Mouse (Mus musculus) left cerebral cortex, adult 9 months (tissue): Measurements from ENCODE around the gene Nat8l.

Source experiments
- DNase-seq, 2 experiments: peaks; one replicate each; pipeline ENCODE4 v3.0.0; 2022; ENCODE audit warnings: low spot score in 2 of 2

Gene Nat8l

DNA sequence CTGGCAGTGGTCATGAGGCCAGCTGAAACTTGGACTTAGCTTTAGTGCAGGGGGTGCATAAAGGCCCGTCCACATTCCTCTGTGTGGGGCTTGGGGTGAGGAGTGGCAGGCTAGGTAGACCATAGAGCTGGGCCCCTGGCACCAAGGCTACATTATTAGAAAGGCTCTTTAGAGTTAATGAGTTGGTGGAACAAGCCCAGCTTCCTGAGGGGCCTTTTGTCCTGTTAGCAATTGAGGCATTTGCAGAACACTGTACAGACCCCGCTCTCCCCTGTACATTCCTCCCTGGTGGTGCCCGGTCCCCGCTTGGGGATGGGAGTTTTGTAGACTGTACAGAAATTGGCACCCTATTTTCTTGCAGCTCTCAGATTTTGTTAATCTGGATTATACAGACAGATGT is 6.9 kb downstream of the Nat8l start:
- no peak for DNase-seq

DNA sequence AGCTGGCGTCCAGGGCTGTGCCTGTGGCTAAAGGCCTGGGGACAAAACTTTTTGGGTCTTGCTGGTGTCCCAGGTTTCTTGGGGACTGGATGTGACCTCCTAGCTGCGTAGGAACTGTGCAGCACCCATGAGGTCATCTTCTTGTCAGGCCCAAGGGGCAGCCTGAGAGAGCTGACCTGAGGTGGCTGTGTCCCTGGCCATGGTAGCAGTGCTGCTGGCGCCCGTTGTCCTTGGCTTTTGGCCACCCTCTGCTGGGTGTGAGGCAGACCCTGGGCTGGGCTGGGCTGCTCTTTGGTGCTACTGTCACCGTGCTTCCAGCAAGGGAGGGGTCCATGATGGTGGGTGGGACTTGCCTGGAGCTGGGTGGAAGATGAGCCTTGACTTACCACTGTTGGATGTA is 8.8 kb downstream of the Nat8l start:
- no peak for DNase-seq

DNA sequence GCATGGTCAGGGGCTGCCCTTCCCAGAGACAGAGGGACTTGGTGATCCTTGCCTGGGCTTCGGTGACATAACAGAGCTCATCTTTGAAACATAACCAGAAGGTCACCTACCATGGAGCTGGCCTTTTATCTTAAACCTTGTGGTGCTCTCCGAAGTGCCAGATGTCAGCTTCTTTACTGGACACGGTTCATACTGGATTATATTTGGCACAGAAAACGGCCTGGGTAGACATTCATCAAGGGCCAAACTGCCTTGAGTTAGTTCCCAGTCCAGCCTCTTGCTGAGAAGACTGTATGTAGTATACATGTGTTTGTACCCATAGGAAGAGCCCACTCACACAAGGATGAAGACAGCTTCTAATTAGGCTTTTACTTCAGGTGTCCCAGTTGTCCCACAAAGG is 11.0 kb downstream of the Nat8l start:
- no peak for DNase-seq

DNA sequence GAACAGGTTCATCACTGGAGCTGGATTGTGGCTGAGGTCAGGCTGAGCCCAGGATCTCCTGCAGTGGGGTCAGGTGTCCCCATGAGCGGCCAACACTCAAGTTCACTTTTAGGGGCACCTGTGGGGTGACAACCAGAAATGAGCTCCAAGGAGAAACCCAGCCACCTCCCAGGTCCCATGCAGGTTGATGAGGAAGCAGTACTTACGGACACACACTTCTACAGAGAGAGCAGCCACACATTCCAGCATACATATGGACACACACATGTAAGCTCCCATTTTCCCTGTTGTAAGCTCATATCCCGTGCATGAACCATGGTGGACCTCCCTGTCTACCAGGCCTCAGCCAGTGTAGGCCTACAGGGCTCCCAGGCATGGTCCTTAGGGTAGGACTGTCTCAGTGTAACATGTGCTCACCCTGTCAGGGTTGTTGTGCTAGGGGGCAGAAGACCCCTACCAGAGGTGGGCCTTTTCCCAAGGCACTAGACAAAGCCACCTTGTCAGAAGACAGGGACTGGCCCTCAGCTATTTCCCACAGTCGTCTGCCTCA is 11.7 kb downstream of the Nat8l start:
- no peak for DNase-seq

DNA sequence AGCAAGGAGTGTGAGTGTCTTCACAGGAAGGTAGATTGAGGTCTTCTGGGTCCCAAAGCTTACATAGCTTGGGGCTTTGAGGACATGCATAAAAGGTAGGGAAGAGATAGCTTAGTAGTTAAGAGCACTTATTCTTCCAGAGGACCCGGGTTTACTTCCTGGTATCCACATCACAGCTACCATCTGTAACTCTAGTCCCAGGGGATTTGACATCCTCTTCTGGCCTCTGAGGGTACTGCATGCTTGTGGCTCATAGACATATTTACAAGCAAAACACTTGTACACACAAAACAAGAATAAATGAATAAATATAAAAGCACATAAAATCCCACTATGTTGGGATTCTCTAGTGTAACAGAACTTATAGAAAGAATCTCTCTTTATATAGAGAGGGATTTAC is 18.9 kb downstream of the Nat8l start:
- no peak for DNase-seq

DNA sequence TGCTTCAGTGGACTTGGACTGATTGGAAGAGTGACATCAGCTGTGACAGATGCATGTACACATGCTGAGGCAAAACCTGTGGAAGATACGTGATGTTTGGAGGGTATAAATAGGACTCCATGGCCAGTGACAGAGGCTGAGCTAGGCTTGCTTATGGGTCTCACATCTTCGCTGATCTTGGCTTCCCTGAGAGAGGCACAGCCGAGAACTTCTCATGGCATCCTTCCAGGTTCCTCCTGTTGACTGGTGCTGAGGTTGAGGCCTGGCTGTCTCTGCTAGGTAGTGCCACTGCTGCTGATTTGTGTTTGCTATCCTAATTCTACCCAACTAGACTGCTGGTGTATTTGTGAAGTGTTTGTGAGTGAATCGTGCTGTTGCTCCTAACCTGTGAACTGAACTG is 23.2 kb downstream of the Nat8l start:
- no peak for DNase-seq

DNA sequence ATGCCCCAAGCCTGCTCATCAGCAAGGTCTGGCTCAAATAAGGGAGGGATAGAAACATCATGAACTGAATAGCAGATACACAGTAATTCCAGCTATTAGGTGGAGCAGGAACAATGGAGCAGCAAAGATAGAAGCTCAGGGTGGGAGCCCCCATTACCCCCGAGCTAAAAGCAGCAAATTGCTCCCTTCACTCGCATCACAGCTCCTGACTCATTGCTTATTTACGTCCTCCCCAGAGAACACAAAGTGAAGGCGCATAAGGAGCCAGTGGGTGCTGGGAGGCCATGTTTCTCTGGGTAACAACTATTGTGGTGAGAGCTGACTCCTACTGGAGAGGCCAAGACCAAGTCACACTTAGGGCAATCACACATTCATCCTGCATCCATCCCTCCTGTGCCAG is 34.3 kb downstream of the Nat8l start:
- peak in 1 of 2 experiments; percentile 48 for DNase-seq

DNA sequence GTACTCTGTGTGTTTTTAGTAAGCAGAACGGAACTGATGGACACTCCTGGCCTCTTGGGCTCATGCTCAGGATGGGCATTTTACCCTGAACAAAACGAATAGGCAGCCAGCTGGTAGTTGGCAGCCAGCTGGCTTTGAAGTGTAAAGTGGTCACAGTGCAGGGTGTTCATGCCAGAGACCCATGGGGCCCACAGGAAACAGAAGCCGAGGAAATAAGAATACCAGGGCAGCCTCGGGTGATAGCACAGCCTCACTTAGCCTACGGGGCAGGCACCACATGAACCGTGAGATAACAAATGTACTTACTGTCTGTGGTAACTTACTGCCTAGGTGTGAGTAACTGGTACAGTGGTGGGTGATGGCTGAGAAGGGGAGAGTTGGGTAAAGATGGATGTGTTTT is 35.2 kb downstream of the Nat8l start:
- no peak for DNase-seq

DNA sequence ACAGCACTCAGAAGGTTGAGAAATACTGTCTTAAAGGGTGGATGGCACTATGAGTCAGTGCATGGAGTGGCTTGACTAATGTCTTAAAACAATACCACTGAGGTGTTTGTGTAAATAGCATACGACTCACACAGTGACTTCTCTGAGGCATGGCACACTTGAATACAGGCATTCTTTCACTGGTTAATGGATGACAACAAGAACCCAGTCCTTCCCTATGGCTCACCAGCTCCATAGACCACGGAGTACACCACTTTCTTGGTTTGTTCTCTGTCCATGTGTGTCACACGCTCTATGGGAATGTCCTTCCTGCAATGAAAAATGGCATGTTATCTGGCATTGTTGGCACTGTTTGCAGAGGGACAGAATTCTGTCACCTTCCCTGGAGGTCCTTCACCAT is 36.7 kb downstream of the Nat8l start:
- DNase-seq = no peak
